Mouse (Mus musculus) lung, postnatal 0 days (tissue): ENCODE measurements around the gene Adad1.

Experiments
- CTCF ChIP-seq: IDR thresholded peaks from 2 replicates; pipeline ENCODE4 v1.5.1; 2016; ENCODE audit warnings: antibody characterized with exemption, mild to moderate bottlenecking
- EP300 ChIP-seq: IDR thresholded peaks from 2 replicates; pipeline ENCODE4 v1.6.1; 2016; ENCODE audit warnings: antibody characterized with exemption, mild to moderate bottlenecking, control low read depth

DNA sequence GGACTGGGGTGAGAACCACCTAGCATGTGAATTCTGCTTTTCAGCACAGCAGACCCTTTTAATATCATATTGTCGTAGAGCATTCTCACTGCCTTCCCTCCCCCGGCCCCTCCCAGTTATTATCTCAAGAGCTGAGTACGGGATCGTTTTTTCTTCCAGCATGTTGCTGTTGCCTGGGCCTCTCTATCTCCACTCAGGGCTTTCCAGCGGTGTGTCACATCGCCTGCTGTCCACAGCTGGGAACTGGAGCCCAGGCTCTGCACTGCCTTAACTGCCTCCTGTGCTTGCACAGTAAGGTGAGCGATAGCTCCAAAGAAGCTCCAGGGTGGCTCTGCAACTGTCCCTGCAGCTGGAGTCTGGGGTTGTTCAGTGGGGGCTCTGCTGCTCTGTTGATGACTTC lies 91.1 kb downstream of the Adad1 start:
- no peak; the same call in 1 of the 2 replicates for TF ChIP-seq CTCF
- TF ChIP-seq EP300: no peak
